15 mouse cellular contexts compared by ENCODE assay signal in the genomic region with DNA sequence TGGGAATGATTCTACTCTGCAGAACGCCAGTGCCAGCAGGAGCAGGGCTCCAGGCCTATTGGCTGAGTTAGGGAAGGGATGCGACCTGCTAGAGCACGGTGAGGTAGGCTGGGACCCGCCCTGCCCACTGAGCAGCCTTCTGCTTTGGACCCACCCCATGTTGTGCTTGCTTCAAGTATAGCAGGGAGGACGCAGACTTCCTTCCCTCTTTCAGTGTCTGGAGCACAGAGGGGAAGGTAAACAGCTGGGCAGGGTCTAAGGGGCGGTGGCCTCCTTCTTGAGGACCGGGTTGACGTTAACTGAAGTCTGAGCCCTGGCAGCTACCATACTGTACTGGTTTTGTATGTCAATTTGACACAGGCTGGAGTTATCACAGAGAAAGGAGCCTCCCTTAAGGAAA.
DNase-seq lines count a peak whose midpoint lies in the region; ATAC-seq and TF ChIP-seq lines count a peak whose summit lies in the region.
"Had no signal": no experiment of that assay in that cellular context is flagged by ENCODE, and none has a peak within 500 bp of the region (broad histone marks: within the 10 kb centered on the region; RNA-seq: fewer than 3 reads in every experiment).

No protein-coding gene starts in this region.

- H3K9ac ChIP-seq in hindbrain, embryonic 12.5 days = no peak overlapping the region
- H3K9ac ChIP-seq in hindbrain, embryonic 14.5 days = no peak overlapping the region
- H3K9ac ChIP-seq in lung, postnatal 0 days (replicated peaks; ENCODE audit: low read depth) = no peak overlapping the region
- no peak overlapping the region for H3K9ac ChIP-seq in embryonic facial prominence, embryonic 13.5 days
- H3K9ac ChIP-seq: forebrain, embryonic 15.5 days; heart, embryonic 13.5 days; hindbrain, embryonic 15.5 days had no signal

- TF ChIP-seq CTCF in lung, postnatal 0 days (IDR thresholded peaks at IDR 0.05) = no peak

- H3K27me3 ChIP-seq in hindbrain, embryonic 12.5 days = peaks cover 45% of the 10 kb centered on the region
- peaks cover 30% of the 10 kb centered on the region for H3K27me3 ChIP-seq in hindbrain, embryonic 14.5 days (ENCODE audit: control insufficient read depth, insufficient read depth, low read length)
- no peaks in the 10 kb centered on the region for H3K27me3 ChIP-seq in lung, postnatal 0 days (replicated peaks; ENCODE audit: insufficient read depth, low read length)
- H3K27me3 ChIP-seq in embryonic facial prominence, embryonic 13.5 days = peaks cover 18% of the 10 kb centered on the region; the same call in 1 of the 2 replicates

- no peak overlapping the region for H3K27ac ChIP-seq in hindbrain, embryonic 12.5 days
- no peak overlapping the region for H3K27ac ChIP-seq in hindbrain, embryonic 14.5 days
- 0 out of 2 replicates have a peak overlapping the region, but pooled peaks have one; percentile 20 for H3K27ac ChIP-seq in lung, postnatal 0 days (ENCODE audit: low read length)
- H3K27ac ChIP-seq in embryonic facial prominence, embryonic 13.5 days = no peak overlapping the region
- H3K27ac ChIP-seq: forebrain, embryonic 15.5 days; heart, embryonic 13.5 days; hindbrain, embryonic 15.5 days had no signal

- peak; percentile 19; the same call in 1 of the 2 replicates for ATAC-seq in hindbrain, embryonic 12.5 days (ENCODE audit: low FRiP score)
- no peak for ATAC-seq in hindbrain, embryonic 14.5 days (ENCODE audit: low FRiP score)
- ATAC-seq in lung, postnatal 0 days = peak; percentile 79
- no peak for ATAC-seq in embryonic facial prominence, embryonic 13.5 days (ENCODE audit: insufficient number of reproducible peaks, insufficient read depth, low FRiP score, low TSS enrichment, low read depth)
- ATAC-seq: forebrain, embryonic 15.5 days had no signal

- no peak overlapping the region for H3K4me3 ChIP-seq in hindbrain, embryonic 12.5 days
- no peak overlapping the region for H3K4me3 ChIP-seq in hindbrain, embryonic 14.5 days (replicated peaks; ENCODE audit: low read length)
- no peak overlapping the region for H3K4me3 ChIP-seq in lung, postnatal 0 days (ENCODE audit: low read depth, low read length)
- no peak overlapping the region for H3K4me3 ChIP-seq in embryonic facial prominence, embryonic 13.5 days
- H3K4me3 ChIP-seq: forebrain, embryonic 15.5 days; heart, embryonic 13.5 days; hindbrain, embryonic 15.5 days had no signal

- no peaks in the 10 kb centered on the region for H3K36me3 ChIP-seq in hindbrain, embryonic 12.5 days
- H3K36me3 ChIP-seq in hindbrain, embryonic 14.5 days (replicated peaks; ENCODE audit: control insufficient read depth, insufficient read depth) = no peaks in the 10 kb centered on the region
- no peaks in the 10 kb centered on the region for H3K36me3 ChIP-seq in lung, postnatal 0 days (ENCODE audit: insufficient read depth, low read length)
- H3K36me3 ChIP-seq in embryonic facial prominence, embryonic 13.5 days = no peaks in the 10 kb centered on the region
- H3K36me3 ChIP-seq: forebrain, embryonic 15.5 days; heart, embryonic 13.5 days; hindbrain, embryonic 15.5 days had no signal

- H3K4me1 ChIP-seq in hindbrain, embryonic 12.5 days = peaks cover 13% of the 10 kb centered on the region
- H3K4me1 ChIP-seq in hindbrain, embryonic 14.5 days (replicated peaks; ENCODE audit: control insufficient read depth, insufficient read depth, low read length) = 0 out of 2 replicates have a peak, but pooled peaks cover 6% of the 10 kb centered on the region
- H3K4me1 ChIP-seq in lung, postnatal 0 days (ENCODE audit: insufficient read depth, low read depth, low read length) = no peaks in the 10 kb centered on the region
- peaks cover 18% of the 10 kb centered on the region for H3K4me1 ChIP-seq in embryonic facial prominence, embryonic 13.5 days

- H3K9me3 ChIP-seq in hindbrain, embryonic 12.5 days (replicated peaks) = no peaks in the 10 kb centered on the region
- H3K9me3 ChIP-seq in hindbrain, embryonic 14.5 days (ENCODE audit: control insufficient read depth, low read length) = no peaks in the 10 kb centered on the region
- H3K9me3 ChIP-seq in lung, postnatal 0 days (ENCODE audit: low read length) = no peaks in the 10 kb centered on the region
- H3K9me3 ChIP-seq in embryonic facial prominence, embryonic 13.5 days = no peaks in the 10 kb centered on the region
- H3K9me3 ChIP-seq: forebrain, embryonic 15.5 days; heart, embryonic 13.5 days; hindbrain, embryonic 15.5 days had no signal

- no peak for DNase-seq in hindbrain, embryonic 14.5 days (ENCODE audit: low spot score)
- peak; percentile 15 for DNase-seq in lung, postnatal 0 days (ENCODE audit: low spot score)
- DNase-seq in lung, postnatal 14 days = no peak
- DNase-seq in R1 (ENCODE audit: low read depth, low spot score) = peak; percentile 10
- no peak for DNase-seq in right cerebral cortex, postnatal 36 days (ENCODE audit: low spot score in 2 of 2)
- DNase-seq: adrenal gland, adult 2 months; adrenal gland, postnatal 25 days; cerebellum, adult 18-20 months; gastrocnemius, postnatal 36 days; heart, postnatal 36 days had no signal

- no peak overlapping the region for H3K4me2 ChIP-seq in hindbrain, embryonic 12.5 days (replicated peaks)
- H3K4me2 ChIP-seq in hindbrain, embryonic 14.5 days (replicated peaks) = no peak overlapping the region
- no peak overlapping the region for H3K4me2 ChIP-seq in lung, postnatal 0 days (replicated peaks; ENCODE audit: low read depth, low read length)
- peak overlapping the region; percentile 35; the same call in 1 of the 2 replicates for H3K4me2 ChIP-seq in embryonic facial prominence, embryonic 13.5 days
- H3K4me2 ChIP-seq: forebrain, embryonic 15.5 days; heart, embryonic 13.5 days; hindbrain, embryonic 15.5 days had no signal

- WGBS in hindbrain, embryonic 12.5 days = 34% methylated on average over 8 of the region's 8 CpGs
- WGBS in hindbrain, embryonic 14.5 days = 32% methylated on average over 8 of the region's 8 CpGs
- 15% methylated on average over 8 of the region's 8 CpGs for WGBS in lung, postnatal 0 days
- 8% methylated on average over 8 of the region's 8 CpGs for WGBS in embryonic facial prominence, embryonic 13.5 days

- peak; percentile 49; the same call in 1 of the 2 replicates for TF ChIP-seq EP300 in lung, postnatal 0 days (IDR thresholded peaks at IDR 0.05)

Comparison
In these comparisons a context has a peak if more than half of its experiments do, and no peak if none do; other contexts are left out.
1. ATAC-seq: peak in hindbrain, embryonic 12.5 days (single experiment) and lung, postnatal 0 days (single experiment); none in hindbrain, embryonic 14.5 days (single experiment) and embryonic facial prominence, embryonic 13.5 days (single experiment).
2. DNase-seq: peak in lung, postnatal 0 days (single experiment) and R1 (single experiment); none in hindbrain, embryonic 14.5 days (single experiment), lung, postnatal 14 days (single experiment) and right cerebral cortex, postnatal 36 days (0 of 2).